Mouse (Mus musculus) testis, adult 2 months (tissue): ENCODE measurements around the gene Hist1h2be. TPM values are rescaled to one million over a fixed set of nuclear protein-coding genes. Genes with fewer than 3 reads are reported as not detected.
"Not testable (repeated sequence)": the region's sequence is repeated elsewhere in the genome, so short reads cannot be mapped to it uniquely, and the experiment has no call there.

ENCODE experiments used
- H3K27ac ChIP-seq: fragments of 200-500 bp; 2 replicates; pipeline ENCODE4 v1.5.1; 2012; ENCODE audit warnings: low read depth, low read length; ENCODE audit not compliant: control insufficient read depth, insufficient read depth
- H3K27me3 ChIP-seq: fragments of 200-500 bp; 2 replicates; pipeline ENCODE4 v1.6.1; 2012; ENCODE audit warnings: mild to moderate bottlenecking, low read length, moderate library complexity; ENCODE audit not compliant: control insufficient read depth, insufficient read depth
- H3K36me3 ChIP-seq: fragments of 200-500 bp; 2 replicates; pipeline ENCODE4 v1.6.1; 2012; ENCODE audit warnings: mild to moderate bottlenecking, low read length; ENCODE audit not compliant: control insufficient read depth, insufficient read depth
- H3K4me1 ChIP-seq: fragments of 200-500 bp; 2 replicates; pipeline ENCODE4 v1.6.1; 2012; ENCODE audit warnings: low read length; ENCODE audit not compliant: control insufficient read depth, insufficient read depth
- H3K4me3 ChIP-seq: fragments of 200-500 bp; 2 replicates; pipeline ENCODE4 v1.5.1; 2012; ENCODE audit warnings: low read depth, mild to moderate bottlenecking, low read length, moderate library complexity, mixed read lengths; ENCODE audit not compliant: control insufficient read depth
- CTCF ChIP-seq: fragments of 200-500 bp; IDR thresholded peaks from 2 replicates; pipeline ENCODE4 v1.5.1; 2012; ENCODE audit warnings: low read depth, mild to moderate bottlenecking, inconsistent platforms, low read length, moderate library complexity; ENCODE audit not compliant: control insufficient read depth, insufficient read depth, insufficient replicate concordance
- POLR2A ChIP-seq: fragments of 200-500 bp; IDR thresholded peaks from 2 replicates; pipeline ENCODE4 v1.6.1; 2012; ENCODE audit warnings: low read depth, mild to moderate bottlenecking, inconsistent platforms, low read length, moderate library complexity; ENCODE audit not compliant: control insufficient read depth
- polyA plus RNA-seq: library from polyadenylated mRNA; depleted of rRNA; stranded (reverse); fragments of >200 nt; gene quantifications from 2 replicates; pipeline ENCODE4 v1.2.3, GENCODE M21; 2012

The Hist1h2be gene
- polyA plus RNA-seq, 1 experiment: 0.42 TPM

- TF ChIP-seq POLR2A (no peak), CTCF (no peak)
- H3K27me3 ChIP-seq: no peaks in the 10 kb centered on the region
- H3K4me3 ChIP-seq: no peak overlapping the region
- H3K27ac ChIP-seq: no peak overlapping the region
- no peaks in the 10 kb centered on the region for H3K4me1 ChIP-seq
- no peaks in the 10 kb centered on the region for H3K36me3 ChIP-seq
Observed at GRCm38 (mm10) chr13:23604452-23604851, 16.5 kb downstream of the Hist1h2be start.

- no peaks in the 10 kb centered on the region for H3K4me1 ChIP-seq
- H3K4me3 ChIP-seq: no peak overlapping the region
- H3K36me3 ChIP-seq: no peaks in the 10 kb centered on the region
- TF ChIP-seq CTCF (no peak), POLR2A (no peak)
- H3K27me3 ChIP-seq: no peaks in the 10 kb centered on the region
- H3K27ac ChIP-seq: no peak overlapping the region
Observed at GRCm38 (mm10) chr13:23603182-23603699, 17.7 kb downstream of the Hist1h2be start.

DNA sequence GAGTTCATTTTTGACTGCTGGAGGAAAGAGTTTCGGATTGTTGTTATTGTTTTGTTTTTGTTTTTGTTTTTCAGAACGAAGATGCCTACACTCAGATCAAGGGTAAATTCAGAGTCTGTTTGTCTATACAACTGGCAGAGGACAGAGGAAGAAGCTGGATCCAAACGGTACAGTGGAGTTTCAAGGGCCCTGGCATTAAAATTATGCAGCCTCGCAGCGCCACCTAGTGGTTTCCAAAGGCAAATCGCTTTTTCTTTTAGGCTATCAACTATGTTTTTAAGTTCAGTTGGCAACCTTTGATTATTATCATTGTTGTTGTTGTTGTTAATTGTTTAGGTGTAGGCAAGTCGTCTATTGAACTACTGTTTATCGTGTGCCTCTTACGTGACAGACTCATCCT, 23.0 kb downstream of the Hist1h2be start:
- Histone ChIP-seq H3K36me3 (no peaks in the 10 kb centered on the region), H3K4me3 (no peak overlapping the region), H3K4me1 (no peaks in the 10 kb centered on the region), H3K27ac (no peak overlapping the region), H3K27me3 (no peaks in the 10 kb centered on the region)
- TF ChIP-seq CTCF: peak; percentile 43; the same call in 1 of the 2 replicates
- TF ChIP-seq POLR2A: no peak

DNA sequence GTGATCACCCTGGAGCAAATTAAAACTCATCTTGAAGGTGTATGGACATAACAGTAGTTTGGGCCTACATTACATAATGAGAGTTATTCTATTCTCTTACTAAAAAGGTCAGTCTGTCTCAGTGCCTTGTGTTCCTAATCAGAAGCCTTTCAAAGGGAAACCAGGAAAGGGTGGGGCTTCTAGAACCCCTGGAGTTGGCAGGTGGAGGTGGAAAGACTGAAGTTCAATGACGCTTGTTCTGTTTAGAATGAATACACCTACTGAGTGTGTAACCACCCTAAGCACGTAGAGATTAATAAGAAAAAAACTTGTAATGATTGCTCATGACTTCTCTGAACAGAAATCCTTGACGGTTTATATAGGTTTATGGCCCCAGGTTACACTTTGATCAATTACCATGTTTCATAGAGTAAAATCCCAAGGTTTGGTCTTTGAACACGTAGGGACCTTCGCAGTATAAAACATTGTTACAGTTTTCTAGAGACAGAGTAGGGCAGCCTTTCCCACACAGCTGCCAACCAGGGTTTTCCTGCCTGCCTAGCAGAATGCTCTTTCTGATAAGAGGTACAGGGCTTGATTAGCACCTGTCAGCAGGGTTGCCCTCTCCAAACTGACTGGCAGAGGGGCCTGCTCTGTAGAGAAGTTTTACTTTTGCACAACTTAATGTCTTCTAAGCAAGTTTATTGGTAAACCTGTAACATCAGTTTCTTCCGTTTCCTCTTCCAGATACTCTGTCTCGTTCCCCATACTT, 25.1 kb downstream of the Hist1h2be start:
- Histone ChIP-seq H3K27me3 (no peaks in the 10 kb centered on the region), H3K36me3 (no peaks in the 10 kb centered on the region), H3K4me1 (no peaks in the 10 kb centered on the region), H3K4me3 (no peak overlapping the region), H3K27ac (no peak overlapping the region)
- no peak for TF ChIP-seq POLR2A
- no peak for TF ChIP-seq CTCF

GRCm38 (mm10) chr13:23595185-23595584, 25.7 kb downstream of the Hist1h2be start:
- H3K4me3 ChIP-seq: no peak overlapping the region
- no peaks in the 10 kb centered on the region for H3K27me3 ChIP-seq
- TF ChIP-seq POLR2A: no peak
- TF ChIP-seq CTCF: no peak
- no peak overlapping the region for H3K27ac ChIP-seq
- no peaks in the 10 kb centered on the region for H3K36me3 ChIP-seq
- H3K4me1 ChIP-seq: no peaks in the 10 kb centered on the region

DNA sequence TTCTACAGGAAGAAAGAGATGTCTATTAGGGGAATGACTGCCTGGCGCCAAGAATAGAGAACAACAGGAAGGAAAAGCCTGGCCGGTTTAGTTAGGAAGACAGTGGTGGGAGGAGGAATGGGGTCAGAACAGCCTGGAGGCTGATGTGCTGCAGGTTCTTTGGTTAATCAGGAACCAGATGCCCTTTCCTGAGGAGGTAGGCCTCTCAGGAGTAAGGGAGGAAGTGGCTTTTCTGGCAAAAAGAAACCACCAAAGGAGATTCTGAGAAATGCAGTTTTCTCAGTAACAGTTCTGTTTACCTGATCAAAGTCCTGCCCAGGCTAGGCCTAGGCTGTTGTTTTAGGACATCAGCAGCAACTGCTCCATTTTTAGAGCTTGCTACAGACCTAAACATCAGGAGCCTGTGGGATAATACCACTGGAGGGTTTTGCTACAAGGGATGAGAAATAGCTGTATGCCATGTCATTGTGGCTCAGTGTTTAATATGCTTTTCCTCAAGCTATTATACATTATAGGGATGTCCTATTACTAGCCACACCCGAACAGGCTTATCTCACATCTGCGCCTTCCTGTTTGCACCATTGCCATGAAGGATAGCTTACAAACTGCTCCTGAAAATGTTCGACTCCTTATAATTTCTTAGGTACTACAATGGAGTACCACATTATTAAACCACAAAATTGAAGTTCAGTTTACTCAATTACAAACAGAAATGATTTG, 27.7 kb downstream of the Hist1h2be start:
- TF ChIP-seq CTCF (no peak), POLR2A (no peak)
- H3K4me3 ChIP-seq: no peak overlapping the region
- no peaks in the 10 kb centered on the region for H3K27me3 ChIP-seq
- H3K36me3 ChIP-seq: no peaks in the 10 kb centered on the region
- H3K4me1 ChIP-seq: no peaks in the 10 kb centered on the region
- H3K27ac ChIP-seq: no peak overlapping the region

DNA sequence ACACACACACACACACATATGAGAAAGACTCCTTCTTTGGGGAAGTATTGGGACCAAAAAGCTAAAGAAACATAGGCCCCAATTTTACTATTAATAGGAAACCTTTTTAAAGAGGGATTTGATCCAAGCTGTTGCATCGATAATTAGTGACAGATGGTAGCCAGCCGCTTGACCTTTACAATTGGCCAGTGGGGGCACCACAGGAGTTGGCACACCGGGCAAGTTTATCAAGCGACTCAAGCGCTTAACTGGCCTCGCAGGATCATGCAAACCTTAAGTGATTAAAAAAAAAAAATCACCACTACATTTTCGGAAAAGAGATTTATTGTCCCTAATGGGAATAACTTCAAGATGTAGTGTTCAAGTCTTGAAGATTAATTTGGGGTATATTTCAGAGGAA, 28.3 kb downstream of the Hist1h2be start:
- Histone ChIP-seq H3K4me3 (no peak overlapping the region), H3K4me1 (no peaks in the 10 kb centered on the region), H3K27me3 (no peaks in the 10 kb centered on the region), H3K27ac (no peak overlapping the region), H3K36me3 (no peaks in the 10 kb centered on the region)
- TF ChIP-seq POLR2A (no peak), CTCF (no peak)

DNA sequence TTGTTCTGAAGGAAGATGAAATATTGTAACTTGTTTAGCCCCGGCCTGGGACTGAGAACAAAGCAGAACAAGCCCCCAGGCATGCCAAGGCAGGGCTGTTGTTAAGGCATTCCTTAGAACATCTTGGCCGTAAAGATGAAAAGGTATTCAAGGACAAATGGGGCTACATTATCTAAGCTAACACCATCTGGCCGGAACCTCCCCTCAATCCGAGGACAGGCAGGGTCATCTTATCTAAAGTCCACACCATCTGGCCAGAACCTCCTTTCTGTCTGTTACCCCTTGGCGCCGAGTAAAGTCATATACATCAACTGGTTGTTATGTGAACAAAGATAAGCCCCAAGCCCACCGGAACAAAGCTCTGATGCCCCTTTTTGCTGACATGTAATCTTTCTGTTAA, 29.0 kb downstream of the Hist1h2be start:
- H3K27ac ChIP-seq, H3K36me3 ChIP-seq, H3K4me3 ChIP-seq, H3K4me1 ChIP-seq, H3K27me3 ChIP-seq: not testable (repeated sequence)
